Mouse (Mus musculus) brain, embryonic 14.5 days (tissue): ENCODE results near the gene Nek6.

Experiments
- CTCF ChIP-seq: fragments of 200-500 bp; IDR thresholded peaks from 2 replicates; pipeline ENCODE4 v1.5.1; 2012; ENCODE audit warnings: inconsistent platforms, mild to moderate bottlenecking, moderate library complexity, borderline replicate concordance; ENCODE audit not compliant: insufficient read depth, insufficient read length; ENCODE audit errors: extremely low read depth
- POLR2A ChIP-seq: fragments of 200-500 bp; IDR thresholded peaks from 2 replicates; pipeline ENCODE4 v1.6.1; 2012; ENCODE audit warnings: mild to moderate bottlenecking, inconsistent platforms, borderline replicate concordance; ENCODE audit not compliant: poor library complexity, insufficient read depth, insufficient read length, severe bottlenecking; ENCODE audit errors: extremely low read depth

DNA sequence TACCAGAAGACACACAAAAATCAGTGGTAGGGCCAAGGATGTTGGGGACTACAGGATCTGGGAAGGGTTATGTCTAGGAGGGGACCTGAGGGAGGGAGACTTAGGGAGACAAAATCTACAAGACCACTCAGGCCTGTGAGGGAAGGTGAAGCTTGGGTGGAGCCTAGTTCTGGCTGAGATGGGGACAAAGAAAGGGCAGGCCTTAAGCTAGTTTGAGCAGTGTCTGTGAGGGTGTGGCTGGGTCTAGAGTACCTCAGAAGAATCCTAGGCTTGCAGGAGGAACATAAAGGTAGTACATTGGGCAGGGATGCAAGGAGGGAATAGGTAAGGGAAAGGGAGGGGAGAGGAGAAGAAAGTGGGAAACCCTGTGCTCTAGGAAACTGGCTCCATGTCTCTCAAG, 32.9 kb downstream of the Nek6 start:
- no peak for TF ChIP-seq CTCF
- no peak for TF ChIP-seq POLR2A
